8 mouse cellular contexts compared by ENCODE assay signal in the genomic region with DNA sequence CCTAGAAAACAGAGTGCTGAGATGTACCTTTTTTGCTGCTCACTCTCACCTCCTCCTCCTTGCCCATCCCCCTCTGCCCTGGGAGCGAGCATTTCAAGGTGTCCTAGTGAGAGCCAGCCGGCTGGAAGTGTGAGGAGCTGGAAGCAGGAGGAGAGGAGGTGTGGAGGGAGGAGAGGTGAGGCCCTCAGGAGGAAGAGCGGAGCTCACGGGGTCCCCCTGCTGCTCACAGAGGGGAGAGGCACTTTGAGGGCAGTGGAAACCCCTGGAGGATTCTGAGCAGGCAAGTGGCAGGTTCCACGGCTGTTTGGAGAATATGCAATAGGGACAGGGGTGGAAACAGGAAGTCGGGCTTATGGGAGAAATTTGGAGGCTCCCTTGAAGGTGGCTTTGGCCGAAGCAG. TPM values are rescaled to one million over a fixed set of nuclear protein-coding genes. Genes with fewer than 3 reads are reported as not detected.
DNase-seq lines count a peak whose midpoint lies in the region; ATAC-seq and TF ChIP-seq lines count a peak whose summit lies in the region.

No protein-coding gene starts in this region.

- H3K27ac ChIP-seq in intestine, postnatal 0 days (ENCODE audit: low read depth, low read length) = no peak overlapping the region
- no peak overlapping the region for H3K27ac ChIP-seq in intestine, embryonic 15.5 days
- no peak overlapping the region for H3K27ac ChIP-seq in MEL (ENCODE audit: control insufficient read depth, low read depth, low read length)

- H3K79me2 ChIP-seq in MEL (ENCODE audit: control insufficient read depth, insufficient read depth, low read length, poor library complexity) (no peaks in the 10 kb centered on the region), myocyte (ENCODE audit: control insufficient read depth, insufficient read depth) (no peaks in the 10 kb centered on the region)

- no peak overlapping the region for H3K4me2 ChIP-seq in intestine, postnatal 0 days (replicated peaks; ENCODE audit: low read depth)
- no peak overlapping the region for H3K4me2 ChIP-seq in intestine, embryonic 15.5 days (replicated peaks)
- H3K4me2 ChIP-seq in myocyte (ENCODE audit: low read depth) = peak overlapping the region; percentile 24

- no peak overlapping the region for H3K9ac ChIP-seq in intestine, postnatal 0 days (ENCODE audit: low read depth, low read length)
- no peak overlapping the region for H3K9ac ChIP-seq in intestine, embryonic 15.5 days
- no peak overlapping the region for H3K9ac ChIP-seq in MEL (ENCODE audit: control insufficient read depth, low read depth, low read length, poor library complexity, severe bottlenecking)

- 0 out of 2 replicates have a peak, but pooled peaks cover 3% of the 10 kb centered on the region for H3K4me1 ChIP-seq in intestine, postnatal 0 days (replicated peaks; ENCODE audit: control insufficient read depth, insufficient read depth, low read length)
- peaks cover 8% of the 10 kb centered on the region for H3K4me1 ChIP-seq in intestine, embryonic 15.5 days (replicated peaks)
- no peaks in the 10 kb centered on the region for H3K4me1 ChIP-seq in MEL (ENCODE audit: control insufficient read depth in 1 of 2, insufficient read depth in 2 of 2, low read length in 2 of 2)

- H3K27me3 ChIP-seq in intestine, postnatal 0 days (replicated peaks; ENCODE audit: control insufficient read depth, insufficient read depth, low read length) = no peaks in the 10 kb centered on the region
- H3K27me3 ChIP-seq in intestine, embryonic 15.5 days (replicated peaks) = no peaks in the 10 kb centered on the region
- H3K27me3 ChIP-seq in MEL (ENCODE audit: control insufficient read depth in 1 of 2, insufficient read depth in 2 of 2, low read length in 2 of 2) = no peaks in the 10 kb centered on the region
- no peaks in the 10 kb centered on the region for H3K27me3 ChIP-seq in myocyte (ENCODE audit: control insufficient read depth, insufficient read depth, insufficient read length)

- H3K4me3 ChIP-seq in intestine, postnatal 0 days (ENCODE audit: low read depth, low read length) = no peak overlapping the region
- H3K4me3 ChIP-seq in intestine, embryonic 15.5 days (replicated peaks) = no peak overlapping the region
- H3K4me3 ChIP-seq in MEL (ENCODE audit: control insufficient read depth in 1 of 2, insufficient read depth in 1 of 2, low read depth in 2 of 2, low read length in 2 of 2) (no peak overlapping the region), myocyte (no peak overlapping the region)

- TF ChIP-seq POLR2A in MEL (IDR thresholded peaks at IDR 0.05; ENCODE audit: control insufficient read depth in 1 of 2, insufficient read depth in 1 of 2, low read depth in 1 of 2, low read length in 2 of 2, poor library complexity in 1 of 2) = no peak
- no peak for TF ChIP-seq POLR2A in brain, embryonic 14.5 days (IDR thresholded peaks at IDR 0.05; ENCODE audit: borderline replicate concordance, extremely low read depth, insufficient read depth, insufficient read length, poor library complexity, severe bottlenecking)
- no peak for TF ChIP-seq POLR2A in myocyte (IDR thresholded peaks at IDR 0.05; ENCODE audit: insufficient read length, low read depth)

- peak; percentile 60 for TF ChIP-seq RAD21 in MEL (IDR thresholded peaks at IDR 0.05; ENCODE audit: low read depth, low read length)

- H3K36me3 ChIP-seq in intestine, postnatal 0 days (ENCODE audit: control insufficient read depth, insufficient read depth) = no peaks in the 10 kb centered on the region
- no peaks in the 10 kb centered on the region for H3K36me3 ChIP-seq in intestine, embryonic 15.5 days
- H3K36me3 ChIP-seq in MEL (ENCODE audit: control insufficient read depth in 1 of 2, insufficient read depth in 2 of 2, low read length in 2 of 2) (no peaks in the 10 kb centered on the region), myocyte (ENCODE audit: control insufficient read depth, insufficient read depth) (no peaks in the 10 kb centered on the region)

- ATAC-seq in intestine, postnatal 0 days = no peak
- ATAC-seq in intestine, embryonic 15.5 days = no peak

- no peak for TF ChIP-seq EP300 in MEL (IDR thresholded peaks at IDR 0.05; ENCODE audit: low read depth in 1 of 2, low read length in 2 of 2)

- TF ChIP-seq CTCF in intestine, postnatal 0 days (IDR thresholded peaks at IDR 0.05; ENCODE audit: low read depth) = peak; percentile 82
- peak; percentile 79 to 89 (median 85) for TF ChIP-seq CTCF in MEL (IDR thresholded peaks at IDR 0.05 in 2 of 3, conservative IDR thresholded peaks at IDR 0.05 in 1 of 3; ENCODE audit: control insufficient read depth in 1 of 3, insufficient read depth in 1 of 3, low read depth in 2 of 3, low read length in 3 of 3, poor library complexity in 1 of 3, severe bottlenecking in 1 of 3)
- peak; percentile 64 for TF ChIP-seq CTCF in brain, embryonic 14.5 days (IDR thresholded peaks at IDR 0.05; ENCODE audit: borderline replicate concordance, extremely low read depth, insufficient read depth, insufficient read length)

- DNase-seq in MEL (ENCODE audit: low read depth, low spot score) = peak; percentile 71
- DNase-seq in brain, embryonic 14.5 days (ENCODE audit: low read depth) = peak; percentile 9
- peak; percentile 40 to 57 for DNase-seq in kidney, postnatal 25 days
- DNase-seq in urinary bladder, postnatal 10 days (ENCODE audit: low spot score) = no peak
- no peak for DNase-seq in layer of hippocampus, adult 11-12 months (ENCODE audit: low spot score)

- H3ac ChIP-seq in myocyte (ENCODE audit: control insufficient read depth, insufficient read length) = no peak overlapping the region

- 26% methylated on average over 7 of the region's 7 CpGs for WGBS in intestine, postnatal 0 days
- 28% methylated on average over 7 of the region's 7 CpGs for WGBS in intestine, embryonic 15.5 days

- no peaks in the 10 kb centered on the region for H3K9me3 ChIP-seq in intestine, postnatal 0 days (ENCODE audit: control insufficient read depth)
- no peaks in the 10 kb centered on the region for H3K9me3 ChIP-seq in intestine, embryonic 15.5 days
- no peaks in the 10 kb centered on the region for H3K9me3 ChIP-seq in MEL (replicated peaks; ENCODE audit: insufficient read depth, low read length)

TF ChIP-seq in MEL, 35 proteins besides CTCF, POLR2A, EP300 and RAD21 (continues in another document):
- TF ChIP-seq TBP (IDR thresholded peaks at IDR 0.05; ENCODE audit: low read depth, low read length) = no peak
- TF ChIP-seq MAZ (IDR thresholded peaks at IDR 0.05; ENCODE audit: low read depth, low read length) = 0 out of 2 replicates have a peak, but pooled peaks have one; percentile 38
- peak; percentile 66 for TF ChIP-seq ZC3H11A (IDR thresholded peaks at IDR 0.05; ENCODE audit: low read depth, low read length)

TF ChIP-seq in myocyte, 11 proteins besides CTCF, POLR2A, EP300 and RAD21 (continues in another document):
- TF ChIP-seq POLR2AphosphoS2 (IDR thresholded peaks at IDR 0.05; ENCODE audit: insufficient read length, low read depth) (no peak), SRF (IDR thresholded peaks at IDR 0.05; ENCODE audit: control insufficient read depth, insufficient read length, low read depth) (no peak), USF1 (IDR thresholded peaks at IDR 0.05; ENCODE audit: low read depth) (no peak), TCF12 (IDR thresholded peaks at IDR 0.05; ENCODE audit: insufficient read depth, poor library complexity, severe bottlenecking) (no peak)

RNA-seq across cellular contexts. Expression of gene Rhd, which starts 18.9 kb away (rescaled TPM):
- 0.10 and 0.16 TPM in 2 replicates for polyA plus RNA-seq in intestine, postnatal 0 days (2015; fragmentation: Nextera tagmentation; extraction: Ambion mirVana)
- polyA plus RNA-seq in intestine, embryonic 15.5 days (2015; fragmentation: Nextera tagmentation; extraction: Ambion mirVana) = 7.9 and 8.4 TPM in 2 replicates
- 64.8 and 176 TPM in 2 replicates for total RNA-seq in MEL (2012; rRNA removed)
- 10 to 100 TPM in 1 of 2 experiments, not detected in 1; 49.9 TPM for polyA plus RNA-seq in MEL (2012; ENCODE audit: insufficient read depth in 1 of 2, insufficient read length in 2 of 2, low read depth in 1 of 2, low replicate concordance in 2 of 2, missing spikeins in 1 of 2)
- polyA plus RNA-seq in brain, embryonic 14.5 days (2012; rRNA removed) = 0.53 and 0.57 TPM in 2 replicates
- polyA plus RNA-seq in myocyte (2012; fragmentation: generic; extraction: Trizol) = 0.98 TPM

RNA-seq across cellular contexts. Expression of gene Maco1, which starts 30.1 kb away (rescaled TPM):
- polyA plus RNA-seq in intestine, postnatal 0 days (2015; fragmentation: Nextera tagmentation; extraction: Ambion mirVana) = 18.5 and 19.0 TPM in 2 replicates
- polyA plus RNA-seq in intestine, embryonic 15.5 days (2015; fragmentation: Nextera tagmentation; extraction: Ambion mirVana) = 28.6 and 31.2 TPM in 2 replicates
- 22.2 and 25.6 TPM in 2 replicates for total RNA-seq in MEL (2012; rRNA removed)
- polyA plus RNA-seq in MEL (2012; ENCODE audit: insufficient read depth in 1 of 2, insufficient read length in 2 of 2, low read depth in 1 of 2, low replicate concordance in 2 of 2, missing spikeins in 1 of 2) (10 to 100 TPM in 1 of 2 experiments, not detected in 1; 35.9 TPM), myocyte (2012; fragmentation: generic; extraction: Trizol) (19.6 TPM)
- polyA plus RNA-seq in brain, embryonic 14.5 days (2012; rRNA removed) = 59.2 and 79.2 TPM in 2 replicates

RNA-seq across cellular contexts. Expression of gene Tmem50a, which starts 31.6 kb away (rescaled TPM):
- 129 and 136 TPM in 2 replicates for polyA plus RNA-seq in intestine, postnatal 0 days (2015; fragmentation: Nextera tagmentation; extraction: Ambion mirVana)
- polyA plus RNA-seq in intestine, embryonic 15.5 days (2015; fragmentation: Nextera tagmentation; extraction: Ambion mirVana) = 146 and 154 TPM in 2 replicates
- total RNA-seq in MEL (2012; rRNA removed) = 58.5 and 64.7 TPM in 2 replicates
- polyA plus RNA-seq in MEL (2012; ENCODE audit: insufficient read depth in 1 of 2, insufficient read length in 2 of 2, low read depth in 1 of 2, low replicate concordance in 2 of 2, missing spikeins in 1 of 2) (100 to 1,000 TPM in 1 of 2 experiments, not detected in 1; 115 TPM), myocyte (2012; fragmentation: generic; extraction: Trizol) (121 TPM)
- 132 and 143 TPM in 2 replicates for polyA plus RNA-seq in brain, embryonic 14.5 days (2012; rRNA removed)

RNA-seq across cellular contexts. Expression of gene Rsrp1, which starts 40.1 kb away (rescaled TPM):
- 252 and 263 TPM in 2 replicates for polyA plus RNA-seq in intestine, postnatal 0 days (2015; fragmentation: Nextera tagmentation; extraction: Ambion mirVana)
- polyA plus RNA-seq in intestine, embryonic 15.5 days (2015; fragmentation: Nextera tagmentation; extraction: Ambion mirVana) = 450 and 479 TPM in 2 replicates
- total RNA-seq in MEL (2012; rRNA removed) = 58.1 and 59.5 TPM in 2 replicates
- polyA plus RNA-seq in MEL (2012; ENCODE audit: insufficient read depth in 1 of 2, insufficient read length in 2 of 2, low read depth in 1 of 2, low replicate concordance in 2 of 2, missing spikeins in 1 of 2) = 100 to 1,000 TPM in 1 of 2 experiments, not detected in 1; 110 TPM
- polyA plus RNA-seq in brain, embryonic 14.5 days (2012; rRNA removed) = 541 and 940 TPM in 2 replicates
- polyA plus RNA-seq in myocyte (2012; fragmentation: generic; extraction: Trizol) = 51.4 TPM

RNA-seq across cellular contexts. Expression of gene Syf2, which starts 47.4 kb away (rescaled TPM):
- 76.2 and 88.6 TPM in 2 replicates for polyA plus RNA-seq in intestine, postnatal 0 days (2015; fragmentation: Nextera tagmentation; extraction: Ambion mirVana)
- polyA plus RNA-seq in intestine, embryonic 15.5 days (2015; fragmentation: Nextera tagmentation; extraction: Ambion mirVana) = 60.0 and 63.7 TPM in 2 replicates
- total RNA-seq in MEL (2012; rRNA removed) = 94.1 and 103 TPM in 2 replicates
- 100 to 1,000 TPM in 1 of 2 experiments, 10 to 100 TPM in 1; 94.6 to 165 TPM for polyA plus RNA-seq in MEL (2012; ENCODE audit: insufficient read depth in 1 of 2, insufficient read length in 2 of 2, low read depth in 1 of 2, low replicate concordance in 2 of 2, missing spikeins in 1 of 2)
- polyA plus RNA-seq in brain, embryonic 14.5 days (2012; rRNA removed) = 50.4 and 51.7 TPM in 2 replicates
- polyA plus RNA-seq in myocyte (2012; fragmentation: generic; extraction: Trizol) = 67.8 TPM

Comparison
In these comparisons a context has a peak if more than half of its experiments do, and no peak if none do; other contexts are left out.
1. DNase-seq: peak in MEL (single experiment), brain, embryonic 14.5 days (single experiment) and kidney, postnatal 25 days (2 of 2); none in urinary bladder, postnatal 10 days (single experiment) and layer of hippocampus, adult 11-12 months (single experiment).
2. Peak in every context shown above with its lines, with median percentiles within 50 percentile points of each other: CTCF ChIP-seq.